Mouse (Mus musculus) midbrain, embryonic 14.5 days (tissue): ENCODE measurements around the gene Vmn1r214. TPM values are rescaled to one million over a fixed set of nuclear protein-coding genes. Genes with fewer than 3 reads are reported as not detected.

Source experiments
- ATAC-seq: fragments of 200-750 bp; cut with Nextera tagmentation; 2 replicates; pipeline ENCODE4 v1.8.0; 2017; ENCODE audit warnings: moderate number of reproducible peaks, moderate library complexity; ENCODE audit not compliant: low FRiP score, low TSS enrichment
- DNase-seq: peaks from one replicate; pipeline ENCODE4 v3.0.0-alpha.2; 2015
- H3K27ac ChIP-seq: fragments of 300-500 bp; sonication (generic); replicated peaks from 2 replicates; pipeline ENCODE4 v1.5.1; 2014; ENCODE audit warnings: mild to moderate bottlenecking, low read depth, low read length, moderate library complexity
- H3K27me3 ChIP-seq: fragments of 300-500 bp; sonication (generic); 2 replicates; pipeline ENCODE4 v1.6.1; 2014; ENCODE audit warnings: low read length, control low read depth, mixed read lengths; ENCODE audit not compliant: control insufficient read depth, insufficient read depth
- H3K36me3 ChIP-seq: fragments of 300-500 bp; sonication (generic); 2 replicates; pipeline ENCODE4 v1.6.1; 2014; ENCODE audit warnings: low read length, control low read depth; ENCODE audit not compliant: control insufficient read depth, insufficient read depth
- H3K4me1 ChIP-seq: fragments of 300-500 bp; sonication (generic); 2 replicates; pipeline ENCODE4 v1.6.1; 2014; ENCODE audit warnings: mild to moderate bottlenecking, antibody characterized with exemption, low read length, control low read depth; ENCODE audit not compliant: control insufficient read depth, insufficient read depth
- H3K4me2 ChIP-seq: fragments of 300-500 bp; sonication (generic); 2 replicates; pipeline ENCODE4 v1.6.1; 2014; ENCODE audit warnings: mild to moderate bottlenecking, low read length, moderate library complexity
- H3K4me3 ChIP-seq: fragments of 300-500 bp; sonication (generic); replicated peaks from 2 replicates; pipeline ENCODE4 v1.5.1; 2014; ENCODE audit warnings: low read depth, low read length
- H3K9ac ChIP-seq: fragments of 300-500 bp; sonication (generic); replicated peaks from 2 replicates; pipeline ENCODE4 v1.6.1; 2014; ENCODE audit warnings: mild to moderate bottlenecking, low read length, moderate library complexity
- H3K9me3 ChIP-seq: fragments of 300-500 bp; sonication (generic); 2 replicates; pipeline ENCODE4 v1.6.1; 2016; ENCODE audit warnings: low read length, control low read depth, mixed read lengths; ENCODE audit not compliant: control insufficient read depth
- WGBS: fragments of 180-500 bp; shearing (Covaris S2); extraction: QIAGEN DNeasy Blood & Tissue Kit; methylation state at CpG from one replicate; pipeline ENCODE4 v1.1.7; 2014; 5-methylcytosine and 5-hydroxymethylcytosine counted together
- polyA plus RNA-seq: library from polyadenylated mRNA; unstranded; fragments of >200 nt; fragmentation: Nextera tagmentation; extraction: Ambion mirVana; gene quantifications from 2 replicates; pipeline ENCODE4 v1.2.1, GENCODE M21; 2014

Vmn1r214 gene
- polyA plus RNA-seq, 1 experiment from 2014 or later = not detected

- H3K4me1 ChIP-seq = no peaks in the 10 kb centered on the region
- no peak for DNase-seq
- H3K27me3 ChIP-seq = no peaks in the 10 kb centered on the region
- no peaks in the 10 kb centered on the region for H3K36me3 ChIP-seq
- H3K9me3 ChIP-seq = no peaks in the 10 kb centered on the region
- H3K4me3 ChIP-seq = no peak overlapping the region
- ATAC-seq = no peak
- 96% methylated on average over 2 of the region's 2 CpGs for WGBS
- H3K4me2 ChIP-seq = no peak overlapping the region
- H3K27ac ChIP-seq = no peak overlapping the region
- no peak overlapping the region for H3K9ac ChIP-seq
These were observed 39.1 kb downstream of the Vmn1r214 start for GRCm38 (mm10) chr13:23069312-23069711.

Other genes starting within 250 kb of the Vmn1r214 start
- gene Vmn1r209, start 220.7 kb upstream of the Vmn1r214 start, polyA plus RNA-seq = not detected in 2 replicates
- gene Vmn1r210, start 199.1 kb upstream of the Vmn1r214 start, polyA plus RNA-seq = not detected in 2 replicates
- not detected in 2 replicates for gene Vmn1r211, start 172.9 kb upstream of the Vmn1r214 start, polyA plus RNA-seq
- not detected in 2 replicates for gene Vmn1r212, start 146.2 kb upstream of the Vmn1r214 start, polyA plus RNA-seq
- gene Vmn1r213, start 22.8 kb upstream of the Vmn1r214 start, polyA plus RNA-seq = not detected in 2 replicates
- gene Vmn1r215, start 37.6 kb downstream of the Vmn1r214 start, polyA plus RNA-seq = not detected in 2 replicates
- gene Vmn1r217, start 87.8 kb downstream of the Vmn1r214 start, polyA plus RNA-seq = not detected in 2 replicates
- not detected in 2 replicates for gene Vmn1r218, start 102.7 kb downstream of the Vmn1r214 start, polyA plus RNA-seq
- gene Vmn1r219, start 128.9 kb downstream of the Vmn1r214 start, polyA plus RNA-seq = not detected in 2 replicates
- gene Vmn1r220, start 157.6 kb downstream of the Vmn1r214 start, polyA plus RNA-seq = not detected in 2 replicates
- not detected in 2 replicates for gene Vmn1r221, start 183.7 kb downstream of the Vmn1r214 start, polyA plus RNA-seq
- gene Vmn1r222, start 205.5 kb downstream of the Vmn1r214 start, polyA plus RNA-seq = not detected in 2 replicates
- gene Vmn1r223, start 216.7 kb downstream of the Vmn1r214 start, polyA plus RNA-seq = not detected in 2 replicates